Mouse (Mus musculus): ENCODE measurements around the gene Fam168a. TPM values are rescaled to one million over a fixed set of nuclear protein-coding genes. Genes with fewer than 3 reads are reported as not detected.

Fam168a gene
- polyA plus RNA-seq, 1 experiment from 2014 or later: 72.6 TPM

DNA sequence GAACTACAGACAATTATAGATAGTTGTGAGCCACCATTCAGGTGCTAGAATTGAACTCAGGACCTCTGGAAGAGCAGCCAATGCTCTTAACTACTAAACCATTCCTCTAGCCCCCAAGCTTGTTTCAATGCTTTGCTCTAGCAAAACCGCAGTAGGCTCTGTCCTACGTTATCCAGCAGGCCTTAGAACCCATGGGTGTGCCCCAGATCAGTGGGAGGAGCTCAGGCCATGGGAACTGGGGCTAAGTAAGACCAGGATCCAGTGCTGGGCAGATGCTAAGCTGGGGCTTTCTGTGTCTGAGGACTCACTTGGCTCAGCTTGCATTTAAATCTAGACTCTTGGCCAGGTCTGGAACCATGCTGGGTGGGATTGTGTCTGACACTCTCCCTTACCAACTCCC is 161.1 kb downstream of the Fam168a start:
- Histone ChIP-seq H3K4me1 (peaks cover 3% of the 10 kb centered on the region), H3K4me2 (no peak overlapping the region), H3K27me3 (no peaks in the 10 kb centered on the region), H3K4me3 (replicated peaks) (no peak overlapping the region), H3K9me3 (no peaks in the 10 kb centered on the region), H3K27ac (no peak overlapping the region), H3K9ac (no peak overlapping the region), H3K36me3 (replicated peaks) (peaks cover 12% of the 10 kb centered on the region)
- no peak for ATAC-seq (ENCODE audit: low FRiP score)
- WGBS: 64% methylated on average over 2 of the region's 2 CpGs

DNA sequence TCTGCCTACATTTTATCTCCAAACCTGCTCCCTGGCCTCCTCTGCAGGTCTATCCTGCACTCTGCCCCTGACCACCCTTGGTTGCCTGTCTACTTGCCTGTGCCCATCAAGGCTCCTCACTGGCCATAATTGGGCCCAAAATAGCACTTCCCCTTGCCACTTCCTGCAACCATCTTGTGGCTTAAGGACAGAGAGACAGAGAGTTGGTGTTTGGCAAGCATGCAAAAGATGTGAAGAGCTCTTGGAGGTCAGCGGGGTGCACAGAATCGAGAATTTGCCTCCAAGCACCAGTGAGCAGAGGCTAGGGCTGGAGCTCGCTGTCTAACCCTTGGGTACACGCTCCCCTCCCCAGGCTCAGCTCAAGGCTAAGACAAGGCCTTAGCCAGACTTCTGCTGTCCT is 162.1 kb downstream of the Fam168a start:
- H3K4me3 ChIP-seq (replicated peaks): no peak overlapping the region
- H3K36me3 ChIP-seq (replicated peaks): peaks cover 22% of the 10 kb centered on the region
- H3K9ac ChIP-seq: no peak overlapping the region
- no peak for ATAC-seq (ENCODE audit: low FRiP score)
- no peak overlapping the region for H3K4me2 ChIP-seq
- no peaks in the 10 kb centered on the region for H3K4me1 ChIP-seq
- no peaks in the 10 kb centered on the region for H3K27me3 ChIP-seq
- no peak overlapping the region for H3K27ac ChIP-seq
- 79% methylated on average over 4 of the region's 4 CpGs for WGBS
- H3K9me3 ChIP-seq: no peaks in the 10 kb centered on the region

DNA sequence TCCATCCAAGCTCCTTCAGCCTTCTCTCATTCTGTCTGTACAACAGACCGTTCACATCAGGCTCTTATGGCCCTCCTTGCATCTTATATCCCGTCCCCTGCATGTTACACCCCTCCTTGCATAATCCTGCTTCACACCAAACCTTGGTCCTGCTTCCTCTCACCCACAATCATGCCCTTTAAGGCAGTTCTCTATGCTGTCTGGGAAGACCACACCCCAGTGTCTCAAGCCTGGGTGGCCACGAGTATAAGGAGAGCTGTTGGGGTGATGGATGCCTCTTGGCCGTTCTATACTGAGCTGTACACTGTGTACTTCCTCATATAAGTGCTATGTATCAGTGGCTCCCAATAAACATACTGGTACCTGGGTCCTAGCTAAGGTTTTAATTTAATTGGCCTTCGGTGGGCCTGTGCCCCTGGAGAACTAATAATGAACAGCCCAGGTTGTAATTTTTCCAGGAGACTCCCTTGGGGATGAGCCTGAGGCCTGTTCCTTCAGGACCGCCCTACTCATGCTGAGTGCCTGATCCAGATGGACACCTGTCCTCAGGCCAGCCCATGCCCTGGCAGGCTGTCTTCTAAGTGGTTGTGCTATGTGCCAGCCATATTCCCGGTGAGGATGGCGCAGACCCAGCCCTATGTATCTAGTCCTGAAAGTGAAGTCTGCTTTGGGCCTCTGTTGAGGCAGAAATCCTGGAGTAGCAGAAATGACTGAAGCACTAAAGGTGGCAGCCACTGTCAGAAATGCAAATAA is 163.6 kb downstream of the Fam168a start:
- Histone ChIP-seq H3K9me3 (no peaks in the 10 kb centered on the region), H3K9ac (no peak overlapping the region)
- 89% methylated on average over 8 of the region's 8 CpGs for WGBS

DNA sequence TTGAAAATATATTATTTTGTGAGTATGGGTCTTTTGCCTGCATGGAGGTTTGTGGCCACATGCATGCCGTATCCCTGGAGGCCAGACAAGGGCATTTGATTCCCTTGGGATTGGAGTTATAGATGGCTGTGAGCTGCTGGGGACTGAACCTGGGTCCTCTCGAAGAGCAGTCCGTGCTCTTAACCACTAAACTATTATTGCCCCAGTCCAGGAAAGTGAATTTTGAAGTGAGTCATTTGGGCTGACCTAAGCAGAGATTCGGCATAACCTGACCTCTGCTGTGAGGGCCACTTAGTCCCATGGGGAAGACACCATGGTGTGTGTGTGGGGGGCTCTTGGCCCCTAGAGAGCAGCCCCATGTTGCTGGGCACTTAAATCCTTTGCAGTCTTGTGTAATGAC is 164.9 kb downstream of the Fam168a start:
- H3K4me3 ChIP-seq (replicated peaks): no peak overlapping the region
- H3K4me2 ChIP-seq: no peak overlapping the region
- no peaks in the 10 kb centered on the region for H3K4me1 ChIP-seq
- no peak overlapping the region for H3K9ac ChIP-seq
- H3K27me3 ChIP-seq: no peaks in the 10 kb centered on the region
- no peak overlapping the region for H3K27ac ChIP-seq
- ATAC-seq (ENCODE audit: low FRiP score): no peak
- WGBS: 89% methylated on average over 4 of the region's 4 CpGs
- H3K36me3 ChIP-seq (replicated peaks): peaks cover 41% of the 10 kb centered on the region
- H3K9me3 ChIP-seq: no peaks in the 10 kb centered on the region

More for the DNA sequence above, 163.6 kb downstream of the Fam168a start:
- no peaks in the 10 kb centered on the region for H3K27me3 ChIP-seq
- no peak for ATAC-seq (ENCODE audit: low FRiP score)
- H3K27ac ChIP-seq: no peak overlapping the region
- H3K4me3 ChIP-seq (replicated peaks): no peak overlapping the region
- no peak overlapping the region for H3K4me2 ChIP-seq
- no peaks in the 10 kb centered on the region for H3K4me1 ChIP-seq
- H3K36me3 ChIP-seq (replicated peaks): peaks cover 37% of the 10 kb centered on the region

- H3K27ac ChIP-seq: no peak overlapping the region
- no peaks in the 10 kb centered on the region for H3K9me3 ChIP-seq
Measured at GRCm38 (mm10) chr7:100871892-100872291, 165.5 kb downstream of the Fam168a start.

DNA sequence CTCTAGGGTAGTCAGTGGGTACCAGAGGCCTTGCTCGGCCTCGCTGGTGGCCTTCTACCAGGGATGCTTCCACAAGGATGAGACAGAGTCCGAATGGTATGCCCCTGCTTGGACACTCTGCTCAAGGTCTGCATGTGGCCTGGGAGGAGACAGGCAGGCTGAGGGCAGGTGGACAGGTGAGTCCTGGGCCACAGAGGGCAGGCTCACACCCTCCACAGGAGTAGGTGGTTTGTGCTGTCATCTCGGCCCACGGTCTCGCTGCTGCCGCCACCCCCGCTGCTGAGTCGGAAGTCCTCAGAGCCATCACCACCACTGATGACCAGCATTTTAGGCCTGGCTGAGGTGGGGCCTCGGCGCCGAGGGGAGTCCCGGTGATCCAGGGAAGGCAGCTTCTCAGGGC is 166.8 kb downstream of the Fam168a start:
- 97% methylated on average over 13 of the region's 13 CpGs for WGBS
- no peak overlapping the region for H3K4me3 ChIP-seq (replicated peaks)
- H3K36me3 ChIP-seq (replicated peaks): peaks cover 59% of the 10 kb centered on the region
- no peak overlapping the region for H3K4me2 ChIP-seq
- no peak for ATAC-seq (ENCODE audit: low FRiP score)
- H3K27me3 ChIP-seq: no peaks in the 10 kb centered on the region
- H3K9me3 ChIP-seq: no peaks in the 10 kb centered on the region
- no peaks in the 10 kb centered on the region for H3K4me1 ChIP-seq
- H3K9ac ChIP-seq: no peak overlapping the region
- no peak overlapping the region for H3K27ac ChIP-seq

More at GRCm38 (mm10) chr7:100871892-100872291, 165.5 kb downstream of the Fam168a start:
- Histone ChIP-seq H3K4me3 (replicated peaks) (no peak overlapping the region), H3K4me1 (no peaks in the 10 kb centered on the region), H3K27me3 (no peaks in the 10 kb centered on the region), H3K4me2 (no peak overlapping the region), H3K9ac (no peak overlapping the region), H3K36me3 (replicated peaks) (peaks cover 46% of the 10 kb centered on the region)
- ATAC-seq (ENCODE audit: low FRiP score): no peak
- WGBS: 83% methylated on average over 5 of the region's 5 CpGs

GRCm38 (mm10) chr7:100875822-100876221 is 169.4 kb downstream of the Fam168a start:
- Histone ChIP-seq H3K4me2 (no peak overlapping the region), H3K27me3 (no peaks in the 10 kb centered on the region), H3K9me3 (no peaks in the 10 kb centered on the region), H3K4me3 (replicated peaks) (no peak overlapping the region), H3K4me1 (peaks cover 7% of the 10 kb centered on the region), H3K9ac (no peak overlapping the region), H3K36me3 (replicated peaks) (peaks cover 85% of the 10 kb centered on the region), H3K27ac (0 out of 2 replicates have a peak overlapping the region, but pooled peaks have one; percentile 36)
- WGBS: 60% methylated on average over 1 of the region's 1 CpGs
- no peak for ATAC-seq (ENCODE audit: low FRiP score)

- Histone ChIP-seq H3K27me3 (no peaks in the 10 kb centered on the region), H3K9me3 (no peaks in the 10 kb centered on the region), H3K27ac (0 out of 2 replicates have a peak overlapping the region, but pooled peaks have one; percentile 36), H3K4me3 (replicated peaks) (no peak overlapping the region), H3K9ac (no peak overlapping the region), H3K4me1 (peaks cover 7% of the 10 kb centered on the region), H3K4me2 (no peak overlapping the region), H3K36me3 (replicated peaks) (peaks cover 90% of the 10 kb centered on the region)
- ATAC-seq (ENCODE audit: low FRiP score): no peak
- 94% methylated on average over 13 of the region's 13 CpGs for WGBS
Measured at GRCm38 (mm10) chr7:100876293-100876692, 169.9 kb downstream of the Fam168a start.

DNA sequence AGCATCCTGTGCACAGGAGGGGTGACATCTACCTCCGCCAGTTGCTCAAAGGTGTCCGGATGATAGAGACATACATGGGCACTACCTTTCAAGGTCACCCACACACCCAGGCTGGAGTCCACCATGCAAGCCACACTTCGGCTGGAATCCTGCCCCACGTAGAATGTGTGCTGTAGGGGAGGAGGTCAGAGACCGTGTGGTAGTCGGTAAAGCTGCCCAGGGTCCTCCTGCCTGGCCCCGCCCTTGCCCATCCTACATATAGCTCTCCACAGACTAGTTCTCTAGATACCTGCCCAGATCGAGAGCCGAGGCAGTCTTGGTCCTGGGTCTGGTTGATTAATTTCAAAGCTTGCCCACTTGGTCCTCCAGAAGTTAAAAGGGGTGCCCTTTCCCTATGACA is 170.3 kb downstream of the Fam168a start:
- peaks cover 7% of the 10 kb centered on the region for H3K4me1 ChIP-seq
- H3K27me3 ChIP-seq: no peaks in the 10 kb centered on the region
- H3K27ac ChIP-seq: no peak overlapping the region
- H3K4me2 ChIP-seq: no peak overlapping the region
- 96% methylated on average over 9 of the region's 9 CpGs for WGBS
- H3K9ac ChIP-seq: no peak overlapping the region
- no peak overlapping the region for H3K4me3 ChIP-seq (replicated peaks)
- H3K9me3 ChIP-seq: no peaks in the 10 kb centered on the region
- peaks cover 89% of the 10 kb centered on the region for H3K36me3 ChIP-seq (replicated peaks)
- ATAC-seq (ENCODE audit: low FRiP score): no peak

- Histone ChIP-seq H3K27me3 (no peaks in the 10 kb centered on the region), H3K4me2 (peak overlapping the region; percentile 19), H3K36me3 (replicated peaks) (peaks cover 87% of the 10 kb centered on the region), H3K4me1 (peaks cover 7% of the 10 kb centered on the region), H3K9me3 (no peaks in the 10 kb centered on the region), H3K4me3 (replicated peaks) (no peak overlapping the region), H3K27ac (no peak overlapping the region), H3K9ac (no peak overlapping the region)
- peak; percentile 52; the same call in 1 of the 2 replicates for ATAC-seq (ENCODE audit: low FRiP score)
- 18% methylated on average over 20 of the region's 20 CpGs for WGBS
Measured at GRCm38 (mm10) chr7:100879595-100879994, 173.2 kb downstream of the Fam168a start.

DNA sequence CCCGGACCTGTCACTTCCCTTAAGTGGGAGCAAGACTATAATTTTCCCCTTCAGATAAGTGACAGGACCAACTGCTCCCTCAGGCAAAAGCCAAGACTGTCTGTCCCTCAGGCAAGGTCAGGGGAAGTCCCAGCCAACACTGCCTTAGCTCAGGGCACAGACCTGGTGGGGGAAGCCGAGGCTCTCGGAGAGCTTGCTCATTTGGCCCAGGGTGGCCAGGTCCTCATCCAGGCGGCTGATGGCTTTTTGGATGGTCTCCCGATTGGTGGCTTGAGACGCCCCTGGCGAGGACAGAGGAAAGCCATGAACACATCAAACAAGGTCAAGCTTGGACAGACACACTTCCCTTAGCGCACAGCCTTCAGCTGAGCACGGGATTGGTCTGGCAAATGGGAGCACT is 175.1 kb downstream of the Fam168a start:
- no peak overlapping the region for H3K27ac ChIP-seq
- no peak overlapping the region for H3K9ac ChIP-seq
- ATAC-seq (ENCODE audit: low FRiP score): no peak
- H3K36me3 ChIP-seq (replicated peaks): peaks cover 86% of the 10 kb centered on the region
- H3K9me3 ChIP-seq: no peaks in the 10 kb centered on the region
- peaks cover 7% of the 10 kb centered on the region for H3K4me1 ChIP-seq
- WGBS: 90% methylated on average over 9 of the region's 9 CpGs
- H3K27me3 ChIP-seq: no peaks in the 10 kb centered on the region
- H3K4me3 ChIP-seq (replicated peaks): no peak overlapping the region
- no peak overlapping the region for H3K4me2 ChIP-seq

- H3K4me1 ChIP-seq: peaks cover 7% of the 10 kb centered on the region
- H3K4me2 ChIP-seq: no peak overlapping the region
- no peak overlapping the region for H3K27ac ChIP-seq
- ATAC-seq (ENCODE audit: low FRiP score): no peak
- H3K4me3 ChIP-seq (replicated peaks): no peak overlapping the region
- H3K9ac ChIP-seq: no peak overlapping the region
- peaks cover 82% of the 10 kb centered on the region for H3K36me3 ChIP-seq (replicated peaks)
- no peaks in the 10 kb centered on the region for H3K9me3 ChIP-seq
- WGBS: 93% methylated on average over 4 of the region's 4 CpGs
- H3K27me3 ChIP-seq: no peaks in the 10 kb centered on the region
Measured at GRCm38 (mm10) chr7:100881950-100882349, 175.5 kb downstream of the Fam168a start.

DNA sequence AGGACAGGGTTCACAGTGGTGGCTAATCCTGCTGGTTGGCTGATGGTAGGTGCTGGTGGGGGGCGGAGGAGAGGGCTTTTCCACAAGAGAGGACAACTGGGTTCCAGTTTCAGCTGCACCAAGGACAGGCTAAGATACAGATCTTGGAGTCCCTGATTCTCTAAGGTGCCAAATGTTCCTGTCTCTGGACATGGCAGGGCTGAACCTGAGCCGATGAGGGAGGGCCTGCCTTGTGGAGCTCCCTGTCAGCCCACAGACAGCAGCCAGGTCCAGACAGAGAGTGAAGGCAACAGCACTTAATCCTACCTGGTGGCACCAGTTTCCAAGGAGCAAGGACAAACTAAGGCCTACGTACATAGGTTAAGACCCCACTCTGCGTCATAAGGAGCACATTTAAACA is 178.0 kb downstream of the Fam168a start:
- Histone ChIP-seq H3K36me3 (replicated peaks) (peaks cover 65% of the 10 kb centered on the region), H3K9ac (no peak overlapping the region), H3K27ac (no peak overlapping the region), H3K9me3 (no peaks in the 10 kb centered on the region), H3K4me1 (peaks cover 6% of the 10 kb centered on the region), H3K27me3 (no peaks in the 10 kb centered on the region), H3K4me3 (replicated peaks) (no peak overlapping the region), H3K4me2 (no peak overlapping the region)
- 96% methylated on average over 4 of the region's 4 CpGs for WGBS
- no peak for ATAC-seq (ENCODE audit: low FRiP score)
